Mouse (Mus musculus) midbrain, embryonic 12.5 days (tissue): ENCODE data around the gene Carm1. TPM values are rescaled to one million over a fixed set of nuclear protein-coding genes. Genes with fewer than 3 reads are reported as not detected.

ENCODE experiments used
- ATAC-seq: fragments of 200-750 bp; cut with Nextera tagmentation; 2 replicates; pipeline ENCODE4 v1.8.0; 2017; ENCODE audit warnings: low read depth, moderate TSS enrichment, moderate library complexity; ENCODE audit not compliant: low FRiP score
- H3K27ac ChIP-seq: fragments of 300-500 bp; sonication (generic); replicated peaks from 2 replicates; pipeline ENCODE4 v1.5.1; 2016; ENCODE audit warnings: mild to moderate bottlenecking
- H3K27me3 ChIP-seq: fragments of 300-500 bp; sonication (generic); 2 replicates; pipeline ENCODE4 v1.6.1; 2016; ENCODE audit warnings: mild to moderate bottlenecking
- H3K36me3 ChIP-seq: fragments of 300-500 bp; sonication (generic); 2 replicates; pipeline ENCODE4 v1.6.1; 2016
- H3K4me1 ChIP-seq: fragments of 300-500 bp; sonication (generic); 2 replicates; pipeline ENCODE4 v1.6.1; 2016
- H3K4me2 ChIP-seq: fragments of 300-500 bp; sonication (generic); replicated peaks from 2 replicates; pipeline ENCODE4 v1.6.1; 2016; ENCODE audit warnings: mild to moderate bottlenecking, moderate library complexity
- H3K4me3 ChIP-seq: fragments of 300-500 bp; sonication (generic); 2 replicates; pipeline ENCODE4 v1.5.1; 2016; ENCODE audit warnings: mild to moderate bottlenecking
- H3K9ac ChIP-seq: fragments of 300-500 bp; sonication (generic); replicated peaks from 2 replicates; pipeline ENCODE4 v1.6.1; 2016; ENCODE audit warnings: mild to moderate bottlenecking, moderate library complexity
- H3K9me3 ChIP-seq: fragments of 300-500 bp; sonication (generic); 2 replicates; pipeline ENCODE4 v1.6.1; 2016; ENCODE audit warnings: mild to moderate bottlenecking
- WGBS: fragments of 180-500 bp; shearing (Covaris S2); methylation state at CpG from one replicate; pipeline ENCODE4 v1.1.7; 2016; 5-methylcytosine and 5-hydroxymethylcytosine counted together
- polyA plus RNA-seq: library from polyadenylated mRNA; unstranded; fragments of >200 nt; fragmentation: Nextera tagmentation; extraction: Ambion mirVana; gene quantifications from 2 replicates; pipeline ENCODE4 v1.2.1, GENCODE M21; 2016

The Carm1 gene
- polyA plus RNA-seq, 1 experiment from 2014 or later = 65.6 TPM

GRCm38 (mm10) chr9:21565004-21565586 is 18.4 kb downstream of the Carm1 start:
- H3K27ac ChIP-seq = no peak overlapping the region
- no peak overlapping the region for H3K9ac ChIP-seq
- H3K27me3 ChIP-seq = no peaks in the 10 kb centered on the region
- no peak overlapping the region for H3K4me3 ChIP-seq
- no peak for ATAC-seq
- H3K9me3 ChIP-seq = no peaks in the 10 kb centered on the region
- H3K36me3 ChIP-seq = peaks cover 19% of the 10 kb centered on the region
- WGBS = 95% methylated on average over 4 of the region's 4 CpGs
- H3K4me1 ChIP-seq = no peaks in the 10 kb centered on the region
- H3K4me2 ChIP-seq = no peak overlapping the region

GRCm38 (mm10) chr9:21566538-21566937 is 19.8 kb downstream of the Carm1 start:
- peaks cover 30% of the 10 kb centered on the region for H3K36me3 ChIP-seq
- no peak overlapping the region for H3K4me3 ChIP-seq
- H3K9me3 ChIP-seq = no peaks in the 10 kb centered on the region
- no peaks in the 10 kb centered on the region for H3K27me3 ChIP-seq
- H3K4me1 ChIP-seq = no peaks in the 10 kb centered on the region
- WGBS = 83% methylated on average over 1 of the region's 1 CpGs
- H3K27ac ChIP-seq = no peak overlapping the region
- H3K4me2 ChIP-seq = no peak overlapping the region
- ATAC-seq = no peak
- H3K9ac ChIP-seq = no peak overlapping the region

GRCm38 (mm10) chr9:21567051-21567450 is 20.4 kb downstream of the Carm1 start:
- H3K4me2 ChIP-seq = no peak overlapping the region
- H3K9me3 ChIP-seq = no peaks in the 10 kb centered on the region
- H3K36me3 ChIP-seq = peaks cover 32% of the 10 kb centered on the region
- WGBS = 98% methylated on average over 2 of the region's 2 CpGs
- H3K27me3 ChIP-seq = no peaks in the 10 kb centered on the region
- H3K4me3 ChIP-seq = no peak overlapping the region
- no peak for ATAC-seq
- no peak overlapping the region for H3K9ac ChIP-seq
- no peak overlapping the region for H3K27ac ChIP-seq
- H3K4me1 ChIP-seq = no peaks in the 10 kb centered on the region

- 93% methylated on average over 8 of the region's 8 CpGs for WGBS
- H3K4me1 ChIP-seq = no peaks in the 10 kb centered on the region
- peaks cover 47% of the 10 kb centered on the region for H3K36me3 ChIP-seq
- ATAC-seq = no peak
- H3K27me3 ChIP-seq = no peaks in the 10 kb centered on the region
- H3K27ac ChIP-seq = no peak overlapping the region
- H3K4me2 ChIP-seq = no peak overlapping the region
- H3K4me3 ChIP-seq = no peak overlapping the region
- H3K9me3 ChIP-seq = no peaks in the 10 kb centered on the region
- no peak overlapping the region for H3K9ac ChIP-seq
These were observed 22.1 kb downstream of the Carm1 start for GRCm38 (mm10) chr9:21568657-21569255.

GRCm38 (mm10) chr9:21574012-21574801 is 27.5 kb downstream of the Carm1 start:
- H3K4me1 ChIP-seq = no peaks in the 10 kb centered on the region
- no peak overlapping the region for H3K27ac ChIP-seq
- H3K4me3 ChIP-seq = no peak overlapping the region
- no peak overlapping the region for H3K9ac ChIP-seq
- H3K27me3 ChIP-seq = no peaks in the 10 kb centered on the region
- H3K36me3 ChIP-seq = peaks cover 91% of the 10 kb centered on the region
- H3K4me2 ChIP-seq = no peak overlapping the region
- no peak for ATAC-seq
- WGBS = 92% methylated on average over 8 of the region's 8 CpGs
- H3K9me3 ChIP-seq = no peaks in the 10 kb centered on the region

- Histone ChIP-seq H3K27me3 (no peaks in the 10 kb centered on the region), H3K4me2 (no peak overlapping the region), H3K4me1 (no peaks in the 10 kb centered on the region), H3K9me3 (no peaks in the 10 kb centered on the region), H3K36me3 (peaks cover 91% of the 10 kb centered on the region), H3K9ac (no peak overlapping the region), H3K27ac (no peak overlapping the region), H3K4me3 (no peak overlapping the region)
- 96% methylated on average over 10 of the region's 10 CpGs for WGBS
- ATAC-seq = no peak
These were observed 28.6 kb downstream of the Carm1 start for GRCm38 (mm10) chr9:21575253-21575652.

- Histone ChIP-seq H3K9ac (no peak overlapping the region), H3K27me3 (no peaks in the 10 kb centered on the region), H3K4me1 (no peaks in the 10 kb centered on the region), H3K27ac (no peak overlapping the region), H3K4me2 (no peak overlapping the region), H3K4me3 (no peak overlapping the region), H3K36me3 (peaks cover 91% of the 10 kb centered on the region), H3K9me3 (no peaks in the 10 kb centered on the region)
- 95% methylated on average over 1 of the region's 1 CpGs for WGBS
- ATAC-seq = no peak
These were observed 29.6 kb downstream of the Carm1 start for GRCm38 (mm10) chr9:21576286-21576685.

GRCm38 (mm10) chr9:21578226-21578625 is 31.5 kb downstream of the Carm1 start:
- H3K27me3 ChIP-seq = no peaks in the 10 kb centered on the region
- H3K9me3 ChIP-seq = no peaks in the 10 kb centered on the region
- 47% methylated on average over 3 of the region's 3 CpGs for WGBS
- H3K4me1 ChIP-seq = no peaks in the 10 kb centered on the region
- H3K9ac ChIP-seq = no peak overlapping the region
- H3K4me3 ChIP-seq = no peak overlapping the region
- H3K27ac ChIP-seq = no peak overlapping the region
- peaks cover 91% of the 10 kb centered on the region for H3K36me3 ChIP-seq
- H3K4me2 ChIP-seq = no peak overlapping the region
- no peak for ATAC-seq

GRCm38 (mm10) chr9:21585401-21585800 is 38.7 kb downstream of the Carm1 start:
- H3K4me3 ChIP-seq = no peak overlapping the region
- no peaks in the 10 kb centered on the region for H3K4me1 ChIP-seq
- no peak overlapping the region for H3K4me2 ChIP-seq
- no peaks in the 10 kb centered on the region for H3K9me3 ChIP-seq
- no peak overlapping the region for H3K27ac ChIP-seq
- peaks cover 95% of the 10 kb centered on the region for H3K36me3 ChIP-seq
- no peak overlapping the region for H3K9ac ChIP-seq
- 88% methylated on average over 1 of the region's 1 CpGs for WGBS
- H3K27me3 ChIP-seq = no peaks in the 10 kb centered on the region
- no peak for ATAC-seq

GRCm38 (mm10) chr9:21587678-21588349 is 41.1 kb downstream of the Carm1 start:
- no peaks in the 10 kb centered on the region for H3K27me3 ChIP-seq
- no peaks in the 10 kb centered on the region for H3K9me3 ChIP-seq
- no peak overlapping the region for H3K4me2 ChIP-seq
- no peak for ATAC-seq
- H3K9ac ChIP-seq = no peak overlapping the region
- H3K27ac ChIP-seq = no peak overlapping the region
- no peak overlapping the region for H3K4me3 ChIP-seq
- H3K36me3 ChIP-seq = peaks cover 71% of the 10 kb centered on the region
- WGBS = 91% methylated on average over 23 of the region's 23 CpGs
- H3K4me1 ChIP-seq = peaks cover 7% of the 10 kb centered on the region

GRCm38 (mm10) chr9:21588350-21588749 is 41.7 kb downstream of the Carm1 start:
- Histone ChIP-seq H3K4me3 (no peak overlapping the region), H3K9me3 (no peaks in the 10 kb centered on the region), H3K4me2 (no peak overlapping the region), H3K36me3 (peaks cover 65% of the 10 kb centered on the region), H3K27ac (no peak overlapping the region), H3K27me3 (no peaks in the 10 kb centered on the region), H3K9ac (no peak overlapping the region), H3K4me1 (peaks cover 9% of the 10 kb centered on the region)
- 94% methylated on average over 8 of the region's 8 CpGs for WGBS
- ATAC-seq = no peak

GRCm38 (mm10) chr9:21589538-21589937 is 42.8 kb downstream of the Carm1 start:
- Histone ChIP-seq H3K4me2 (no peak overlapping the region), H3K27ac (no peak overlapping the region), H3K4me1 (peaks cover 21% of the 10 kb centered on the region), H3K27me3 (no peaks in the 10 kb centered on the region), H3K36me3 (peaks cover 55% of the 10 kb centered on the region), H3K9ac (no peak overlapping the region), H3K4me3 (no peak overlapping the region), H3K9me3 (no peaks in the 10 kb centered on the region)
- ATAC-seq = no peak
- 88% methylated on average over 5 of the region's 5 CpGs for WGBS
